Mouse (Mus musculus): ENCODE measurements around the gene C7. TPM values are rescaled to one million over a fixed set of nuclear protein-coding genes. Genes with fewer than 3 reads are reported as not detected.

C7 gene
- 0.11 TPM in 2 replicates for polyA plus RNA-seq (2014; fragmentation: Nextera tagmentation; extraction: Ambion mirVana)

DNA sequence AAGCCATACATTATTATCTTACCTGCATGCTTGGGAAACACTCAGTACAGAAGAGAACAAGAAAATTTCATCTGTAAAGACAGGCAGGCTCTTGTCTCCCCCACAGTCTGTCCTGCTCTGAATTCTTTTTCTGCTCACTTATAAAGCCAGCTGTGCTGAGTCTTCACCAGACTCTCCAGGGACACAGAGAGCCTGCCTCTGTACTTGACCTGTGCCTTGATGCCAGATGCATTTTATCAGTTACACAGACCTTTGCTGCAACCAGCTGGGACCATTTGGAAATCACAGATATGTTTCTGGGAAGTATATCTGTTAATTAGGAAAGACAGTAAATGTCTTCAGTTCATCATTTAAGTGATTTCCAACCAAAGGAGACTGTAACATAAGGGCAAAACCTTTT lies at the start of gene C7:
Gene C7, minus strand, starts transcription at position 106 of the 400 bp plus-strand sequence.
- Histone ChIP-seq H3K4me2 (ENCODE audit: low read length) (no peak within 1 kb of the TSS), H3K9me3 (ENCODE audit: control insufficient read depth, low read length) (no peaks in the 10 kb centered on the region), H3K27ac (ENCODE audit: low read depth) (no peak within 1 kb of the TSS), H3K4me1 (replicated peaks; ENCODE audit: control insufficient read depth, insufficient read depth, low read length) (no peaks in the 10 kb centered on the region), H3K9ac (ENCODE audit: low read length) (no peak within 1 kb of the TSS), H3K27me3 (replicated peaks; ENCODE audit: control insufficient read depth, insufficient read depth, low read length) (no peaks in the 10 kb centered on the region), H3K4me3 (ENCODE audit: low read depth, low read length) (no peak within 1 kb of the TSS), H3K36me3 (ENCODE audit: control insufficient read depth, insufficient read depth, low read length) (no peaks in the 10 kb centered on the region)
- DNase-seq (ENCODE audit: low spot score) (no peak), ATAC-seq (replicated peaks; ENCODE audit: low FRiP score, low TSS enrichment, low read depth) (no peak)

GRCm38 (mm10) chr15:5112651-5113050 lies 49.1 kb upstream of the C7 start:
- H3K4me2 ChIP-seq (ENCODE audit: low read length) = no peak overlapping the region
- 77% methylated on average over 3 of the region's 3 CpGs for WGBS
- no peak overlapping the region for H3K9ac ChIP-seq (ENCODE audit: low read length)
- H3K36me3 ChIP-seq (ENCODE audit: control insufficient read depth, insufficient read depth, low read length) = peaks cover 4% of the 10 kb centered on the region
- H3K9me3 ChIP-seq (ENCODE audit: control insufficient read depth, low read length) = no peaks in the 10 kb centered on the region
- no peak overlapping the region for H3K4me3 ChIP-seq (ENCODE audit: low read depth, low read length)
- peaks cover 6% of the 10 kb centered on the region; the same call in 1 of the 2 replicates for H3K4me1 ChIP-seq (replicated peaks; ENCODE audit: control insufficient read depth, insufficient read depth, low read length)
- H3K27me3 ChIP-seq (replicated peaks; ENCODE audit: control insufficient read depth, insufficient read depth, low read length) = no peaks in the 10 kb centered on the region
- ATAC-seq (replicated peaks; ENCODE audit: low FRiP score, low TSS enrichment, low read depth) (no peak), DNase-seq (ENCODE audit: low spot score) (peak; percentile 21)
- no peak overlapping the region for H3K27ac ChIP-seq (ENCODE audit: low read depth)

GRCm38 (mm10) chr15:5108655-5109040 lies 45.1 kb upstream of the C7 start:
- Histone ChIP-seq H3K36me3 (ENCODE audit: control insufficient read depth, insufficient read depth, low read length) (no peaks in the 10 kb centered on the region), H3K4me1 (replicated peaks; ENCODE audit: control insufficient read depth, insufficient read depth, low read length) (no peaks in the 10 kb centered on the region), H3K4me2 (ENCODE audit: low read length) (peak overlapping the region; percentile 40), H3K27ac (ENCODE audit: low read depth) (no peak overlapping the region), H3K27me3 (replicated peaks; ENCODE audit: control insufficient read depth, insufficient read depth, low read length) (no peaks in the 10 kb centered on the region), H3K4me3 (ENCODE audit: low read depth, low read length) (no peak overlapping the region), H3K9ac (ENCODE audit: low read length) (no peak overlapping the region), H3K9me3 (ENCODE audit: control insufficient read depth, low read length) (no peaks in the 10 kb centered on the region)
- DNase-seq (ENCODE audit: low spot score) = peak; percentile 41
- WGBS = 80% methylated on average over 3 of the region's 3 CpGs
- ATAC-seq (replicated peaks; ENCODE audit: low FRiP score, low TSS enrichment, low read depth) = no peak

DNA sequence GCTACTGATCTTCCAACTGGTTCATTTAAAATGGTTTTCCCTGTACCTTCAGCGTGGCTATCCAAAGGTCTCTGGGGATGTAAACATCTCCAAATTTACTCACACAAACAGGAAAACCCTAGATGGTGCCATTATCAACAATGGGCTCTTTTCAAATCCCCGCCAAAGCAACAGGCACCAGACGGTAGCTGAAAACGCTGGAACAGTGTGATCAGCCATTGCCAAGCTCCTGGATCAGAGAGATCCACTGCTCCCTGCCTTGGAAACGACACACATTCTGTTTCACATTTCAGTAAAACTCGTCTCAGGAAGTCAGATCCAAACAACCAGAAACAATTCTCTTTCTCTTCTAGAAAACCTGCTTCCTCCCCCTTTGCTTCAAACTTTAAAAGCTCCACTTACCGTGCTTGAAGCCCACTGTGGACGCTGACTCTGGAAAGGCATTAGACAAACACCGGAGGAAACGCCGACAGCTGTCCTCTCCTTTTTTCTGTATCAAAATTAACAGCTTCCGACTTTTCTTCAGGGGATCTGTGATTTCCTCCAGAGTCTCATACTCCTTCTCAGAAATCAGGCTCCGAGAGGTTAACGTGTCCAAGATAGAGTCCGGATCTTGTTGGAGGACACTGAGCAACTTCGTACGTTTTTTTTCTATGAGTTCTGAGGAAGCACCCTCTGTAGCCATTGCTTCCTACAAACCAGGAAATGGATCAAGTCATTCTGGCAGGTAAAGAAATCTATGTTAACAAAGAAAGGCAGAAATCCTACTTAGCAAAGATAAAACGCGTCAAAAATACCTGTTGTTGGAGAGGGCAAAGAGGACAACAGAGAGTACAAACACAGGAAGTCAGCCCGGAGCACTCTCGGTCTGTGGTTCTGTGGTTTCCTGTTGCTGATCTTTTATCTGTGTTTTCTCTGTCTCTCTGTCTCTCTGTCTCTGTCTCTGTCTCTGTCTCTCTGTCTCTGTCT lies 44.4 kb upstream of the C7 start, which contains the start of gene Card6:
Gene Card6, minus strand, starts transcription at position 854 of the 969 bp plus-strand sequence.
- Histone ChIP-seq H3K9me3 (ENCODE audit: control insufficient read depth, low read length) (no peaks in the 10 kb centered on the region), H3K4me3 (ENCODE audit: low read depth, low read length) (peak within 1 kb of the TSS; percentile 34), H3K27ac (ENCODE audit: low read depth) (peak within 1 kb of the TSS; percentile 2; the same call in 1 of the 2 replicates), H3K4me2 (ENCODE audit: low read length) (peak within 1 kb of the TSS; percentile 40), H3K4me1 (replicated peaks; ENCODE audit: control insufficient read depth, insufficient read depth, low read length) (no peaks in the 10 kb centered on the region), H3K36me3 (ENCODE audit: control insufficient read depth, insufficient read depth, low read length) (no peaks in the 10 kb centered on the region), H3K9ac (ENCODE audit: low read length) (peak within 1 kb of the TSS; percentile 31), H3K27me3 (replicated peaks; ENCODE audit: control insufficient read depth, insufficient read depth, low read length) (no peaks in the 10 kb centered on the region)
- no peak for ATAC-seq (replicated peaks; ENCODE audit: low FRiP score, low TSS enrichment, low read depth)
- DNase-seq (ENCODE audit: low spot score) = peak; percentile 49
- WGBS = 47% methylated on average over 21 of the region's 21 CpGs

GRCm38 (mm10) chr15:5106293-5106692 lies 42.8 kb upstream of the C7 start:
- Histone ChIP-seq H3K9ac (ENCODE audit: low read length) (no peak overlapping the region), H3K9me3 (ENCODE audit: control insufficient read depth, low read length) (no peaks in the 10 kb centered on the region), H3K4me3 (ENCODE audit: low read depth, low read length) (no peak overlapping the region), H3K4me1 (replicated peaks; ENCODE audit: control insufficient read depth, insufficient read depth, low read length) (no peaks in the 10 kb centered on the region), H3K27ac (ENCODE audit: low read depth) (no peak overlapping the region), H3K27me3 (replicated peaks; ENCODE audit: control insufficient read depth, insufficient read depth, low read length) (no peaks in the 10 kb centered on the region), H3K4me2 (ENCODE audit: low read length) (no peak overlapping the region), H3K36me3 (ENCODE audit: control insufficient read depth, insufficient read depth, low read length) (no peaks in the 10 kb centered on the region)
- ATAC-seq (replicated peaks; ENCODE audit: low FRiP score, low TSS enrichment, low read depth) (no peak), DNase-seq (ENCODE audit: low spot score) (no peak)
- WGBS = 50% methylated on average over 2 of the region's 2 CpGs

GRCm38 (mm10) chr15:5105891-5106290 lies 42.4 kb upstream of the C7 start:
- 85% methylated on average over 6 of the region's 6 CpGs for WGBS
- Histone ChIP-seq H3K4me2 (ENCODE audit: low read length) (no peak overlapping the region), H3K4me1 (replicated peaks; ENCODE audit: control insufficient read depth, insufficient read depth, low read length) (no peaks in the 10 kb centered on the region), H3K27me3 (replicated peaks; ENCODE audit: control insufficient read depth, insufficient read depth, low read length) (no peaks in the 10 kb centered on the region), H3K9me3 (ENCODE audit: control insufficient read depth, low read length) (no peaks in the 10 kb centered on the region), H3K4me3 (ENCODE audit: low read depth, low read length) (no peak overlapping the region), H3K27ac (ENCODE audit: low read depth) (no peak overlapping the region), H3K9ac (ENCODE audit: low read length) (no peak overlapping the region), H3K36me3 (ENCODE audit: control insufficient read depth, insufficient read depth, low read length) (no peaks in the 10 kb centered on the region)
- ATAC-seq (replicated peaks; ENCODE audit: low FRiP score, low TSS enrichment, low read depth) (no peak), DNase-seq (ENCODE audit: low spot score) (no peak)

DNA sequence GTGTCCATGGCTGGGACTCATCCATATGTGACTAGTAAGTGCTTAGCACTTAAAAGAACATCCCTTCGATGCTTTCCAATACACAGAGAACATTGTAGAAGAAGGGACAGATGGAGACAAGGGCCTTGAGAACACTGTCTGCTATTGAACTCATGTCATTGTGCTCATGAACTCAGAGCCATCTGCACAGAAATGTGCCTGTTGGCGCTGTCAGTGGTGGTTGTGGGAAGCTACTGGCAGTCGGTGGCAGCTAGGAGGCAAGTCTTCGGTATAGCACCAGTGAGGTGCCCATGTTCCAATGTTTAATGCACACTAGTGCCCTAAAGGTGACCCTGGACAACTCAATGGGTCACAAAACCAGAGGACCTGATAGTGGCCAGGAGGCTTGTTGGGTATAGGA lies 38.8 kb upstream of the C7 start:
- ATAC-seq (replicated peaks; ENCODE audit: low FRiP score, low TSS enrichment, low read depth) (no peak), DNase-seq (ENCODE audit: low spot score) (no peak)
- Histone ChIP-seq H3K9me3 (ENCODE audit: control insufficient read depth, low read length) (no peaks in the 10 kb centered on the region), H3K36me3 (ENCODE audit: control insufficient read depth, insufficient read depth, low read length) (no peaks in the 10 kb centered on the region), H3K27ac (ENCODE audit: low read depth) (no peak overlapping the region), H3K4me2 (ENCODE audit: low read length) (no peak overlapping the region), H3K27me3 (replicated peaks; ENCODE audit: control insufficient read depth, insufficient read depth, low read length) (no peaks in the 10 kb centered on the region), H3K4me1 (replicated peaks; ENCODE audit: control insufficient read depth, insufficient read depth, low read length) (no peaks in the 10 kb centered on the region), H3K4me3 (ENCODE audit: low read depth, low read length) (no peak overlapping the region), H3K9ac (ENCODE audit: low read length) (no peak overlapping the region)
- WGBS = 95% methylated on average over 4 of the region's 4 CpGs

DNA sequence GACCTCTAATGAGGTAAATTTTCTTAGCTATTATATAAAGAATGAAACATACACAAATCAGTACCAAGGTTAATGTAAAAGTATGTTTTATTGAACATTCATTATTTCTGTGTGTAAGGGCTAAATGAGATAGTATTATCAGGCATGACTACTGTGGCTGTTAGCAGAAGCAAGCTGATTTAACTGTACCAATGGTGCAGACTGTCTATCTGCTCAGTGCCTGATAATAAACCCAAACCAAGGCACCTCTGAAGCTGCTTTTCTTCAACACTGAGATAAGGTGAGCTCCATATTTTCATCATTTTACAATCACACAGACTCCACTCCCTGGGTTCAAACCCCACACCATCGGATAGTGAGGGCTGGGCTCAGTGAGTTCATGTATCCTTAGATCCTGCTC lies 33.8 kb upstream of the C7 start:
- no peaks in the 10 kb centered on the region for H3K9me3 ChIP-seq (ENCODE audit: control insufficient read depth, low read length)

More for the DNA sequence above, 33.8 kb upstream of the C7 start:
- Histone ChIP-seq H3K27ac (ENCODE audit: low read depth) (no peak overlapping the region), H3K36me3 (ENCODE audit: control insufficient read depth, insufficient read depth, low read length) (no peaks in the 10 kb centered on the region), H3K27me3 (replicated peaks; ENCODE audit: control insufficient read depth, insufficient read depth, low read length) (no peaks in the 10 kb centered on the region), H3K4me2 (ENCODE audit: low read length) (no peak overlapping the region), H3K9ac (ENCODE audit: low read length) (no peak overlapping the region), H3K4me1 (replicated peaks; ENCODE audit: control insufficient read depth, insufficient read depth, low read length) (no peaks in the 10 kb centered on the region), H3K4me3 (ENCODE audit: low read depth, low read length) (no peak overlapping the region)
- ATAC-seq (replicated peaks; ENCODE audit: low FRiP score, low TSS enrichment, low read depth) = no peak
- 86% methylated on average over 1 of the region's 1 CpGs for whole genome bisulfite sequencing
- DNase-seq (ENCODE audit: low spot score) = no peak
